Mouse (Mus musculus) spleen, adult 2 months (tissue): ENCODE data around the gene Cyp2w1.

Experiments used
- CTCF ChIP-seq: fragments of 200-500 bp; IDR thresholded peaks from 2 replicates; pipeline ENCODE4 v1.5.1; 2011; ENCODE audit warnings: mild to moderate bottlenecking, inconsistent platforms; ENCODE audit not compliant: insufficient read depth, insufficient read length, insufficient replicate concordance; ENCODE audit errors: extremely low read depth
- POLR2A ChIP-seq: fragments of 200-500 bp; IDR thresholded peaks from 2 replicates; pipeline ENCODE4 v1.6.1; 2011; ENCODE audit warnings: low read depth, low read length, inconsistent platforms

GRCm38 (mm10) chr5:139382760-139383159, 30.3 kb downstream of the Cyp2w1 start:
- TF ChIP-seq CTCF (no peak), POLR2A (peak; percentile 45; the same call in 1 of the 2 replicates)
